Mouse (Mus musculus) stomach, embryonic 16.5 days (tissue): ENCODE data around the gene Susd1. TPM values are rescaled to one million over a fixed set of nuclear protein-coding genes. Genes with fewer than 3 reads are reported as not detected.

Experiments
- ATAC-seq: fragments of 200-750 bp; cut with Nextera tagmentation; 2 replicates; pipeline ENCODE4 v1.8.0; 2017; ENCODE audit warnings: moderate number of reproducible peaks, moderate TSS enrichment; ENCODE audit not compliant: insufficient read depth, low FRiP score
- H3K27ac ChIP-seq: fragments of 300-500 bp; sonication (generic); 2 replicates; pipeline ENCODE4 v1.5.1; 2014; ENCODE audit warnings: low read length
- H3K27me3 ChIP-seq: fragments of 300-500 bp; sonication (generic); 2 replicates; pipeline ENCODE4 v1.6.1; 2014; ENCODE audit warnings: low read length, control low read depth, mixed read lengths; ENCODE audit not compliant: control insufficient read depth, insufficient read depth
- H3K36me3 ChIP-seq: fragments of 300-500 bp; sonication (generic); 2 replicates; pipeline ENCODE4 v1.6.1; 2014; ENCODE audit warnings: low read length; ENCODE audit not compliant: control insufficient read depth, insufficient read depth
- H3K4me1 ChIP-seq: fragments of 300-500 bp; sonication (generic); 2 replicates; pipeline ENCODE4 v1.6.1; 2014; ENCODE audit warnings: low read length, control low read depth, mixed read lengths; ENCODE audit not compliant: control insufficient read depth, insufficient read depth
- H3K4me2 ChIP-seq: fragments of 300-500 bp; sonication (generic); 2 replicates; pipeline ENCODE4 v1.6.1; 2014; ENCODE audit warnings: low read depth, low read length, mixed read lengths
- H3K4me3 ChIP-seq: fragments of 300-500 bp; sonication (generic); replicated peaks from 2 replicates; pipeline ENCODE4 v1.5.1; 2014; ENCODE audit warnings: mild to moderate bottlenecking, low read length
- H3K9ac ChIP-seq: fragments of 300-500 bp; sonication (generic); 2 replicates; pipeline ENCODE4 v1.6.1; 2014; ENCODE audit warnings: low read length
- H3K9me3 ChIP-seq: fragments of 300-500 bp; sonication (generic); replicated peaks from 2 replicates; pipeline ENCODE4 v1.6.1; 2016; ENCODE audit warnings: low read length, control low read depth; ENCODE audit not compliant: control insufficient read depth
- WGBS: fragments of 180-500 bp; shearing (Covaris S2); extraction: QIAGEN DNeasy Blood & Tissue Kit; methylation state at CpG from one replicate; pipeline ENCODE4 v1.1.7; 2014; 5-methylcytosine and 5-hydroxymethylcytosine counted together
- polyA plus RNA-seq: library from polyadenylated mRNA; unstranded; fragments of >200 nt; fragmentation: Nextera tagmentation; extraction: Ambion mirVana; gene quantifications from 2 replicates; pipeline ENCODE4 v1.2.1, GENCODE M21; 2015

Gene Susd1
- polyA plus RNA-seq, 1 experiment from 2014 or later: 11.8 TPM

- Histone ChIP-seq H3K27ac (no peak overlapping the region), H3K36me3 (no peaks in the 10 kb centered on the region), H3K4me2 (no peak overlapping the region), H3K9me3 (no peaks in the 10 kb centered on the region), H3K9ac (no peak overlapping the region), H3K4me1 (no peaks in the 10 kb centered on the region; the same call in 1 of the 2 replicates), H3K27me3 (no peaks in the 10 kb centered on the region), H3K4me3 (no peak overlapping the region)
- WGBS: 66% methylated on average over 13 of the region's 13 CpGs
- ATAC-seq: peak; percentile 10; the same call in 1 of the 2 replicates
Observed at GRCm38 (mm10) chr4:59381007-59381743, 57.3 kb downstream of the Susd1 start.

- WGBS: 79% methylated on average over 4 of the region's 4 CpGs
- Histone ChIP-seq H3K27me3 (no peaks in the 10 kb centered on the region), H3K27ac (no peak overlapping the region), H3K4me2 (no peak overlapping the region), H3K9ac (no peak overlapping the region), H3K36me3 (no peaks in the 10 kb centered on the region), H3K9me3 (no peaks in the 10 kb centered on the region), H3K4me3 (no peak overlapping the region), H3K4me1 (no peaks in the 10 kb centered on the region; the same call in 1 of the 2 replicates)
- ATAC-seq: no peak
Observed at GRCm38 (mm10) chr4:59380478-59380877, 58.0 kb downstream of the Susd1 start.

- Histone ChIP-seq H3K4me1 (no peaks in the 10 kb centered on the region; the same call in 1 of the 2 replicates), H3K4me2 (no peak overlapping the region), H3K36me3 (no peaks in the 10 kb centered on the region), H3K27ac (no peak overlapping the region), H3K9ac (no peak overlapping the region), H3K4me3 (no peak overlapping the region), H3K9me3 (no peaks in the 10 kb centered on the region), H3K27me3 (no peaks in the 10 kb centered on the region)
- ATAC-seq: no peak
- WGBS: 81% methylated on average over 5 of the region's 5 CpGs
Observed at GRCm38 (mm10) chr4:59379876-59380275, 58.6 kb downstream of the Susd1 start.

- Histone ChIP-seq H3K4me3 (no peak overlapping the region), H3K9me3 (no peaks in the 10 kb centered on the region), H3K27me3 (no peaks in the 10 kb centered on the region), H3K9ac (no peak overlapping the region), H3K4me1 (no peaks in the 10 kb centered on the region; the same call in 1 of the 2 replicates), H3K4me2 (no peak overlapping the region), H3K27ac (no peak overlapping the region), H3K36me3 (no peaks in the 10 kb centered on the region)
- 88% methylated on average over 4 of the region's 4 CpGs for WGBS
- ATAC-seq: no peak
Observed at GRCm38 (mm10) chr4:59378631-59379030, 59.8 kb downstream of the Susd1 start.

GRCm38 (mm10) chr4:59374271-59374938 is 64.0 kb downstream of the Susd1 start:
- Histone ChIP-seq H3K4me1 (no peaks in the 10 kb centered on the region), H3K27ac (peak overlapping the region; percentile 21; the same call in 1 of the 2 replicates), H3K36me3 (no peaks in the 10 kb centered on the region), H3K4me2 (no peak overlapping the region), H3K9me3 (no peaks in the 10 kb centered on the region; the same call in 1 of the 2 replicates), H3K4me3 (no peak overlapping the region), H3K27me3 (no peaks in the 10 kb centered on the region), H3K9ac (no peak overlapping the region)
- 66% methylated on average over 10 of the region's 10 CpGs for WGBS
- ATAC-seq: no peak

- Histone ChIP-seq H3K4me2 (no peak overlapping the region), H3K4me1 (no peaks in the 10 kb centered on the region), H3K4me3 (no peak overlapping the region), H3K9me3 (no peaks in the 10 kb centered on the region; the same call in 1 of the 2 replicates), H3K36me3 (no peaks in the 10 kb centered on the region), H3K27me3 (no peaks in the 10 kb centered on the region), H3K9ac (no peak overlapping the region), H3K27ac (0 out of 2 replicates have a peak overlapping the region, but pooled peaks have one; percentile 14)
- ATAC-seq: no peak
- WGBS: 63% methylated on average over 5 of the region's 5 CpGs
Observed at GRCm38 (mm10) chr4:59372546-59373157, 65.8 kb downstream of the Susd1 start.

- H3K4me2 ChIP-seq: no peak overlapping the region
- H3K27ac ChIP-seq: no peak overlapping the region; the same call in 1 of the 2 replicates
- no peak overlapping the region for H3K4me3 ChIP-seq
- no peak overlapping the region for H3K9ac ChIP-seq
- no peaks in the 10 kb centered on the region; the same call in 1 of the 2 replicates for H3K9me3 ChIP-seq
- no peaks in the 10 kb centered on the region for H3K36me3 ChIP-seq
- no peaks in the 10 kb centered on the region for H3K4me1 ChIP-seq
- 89% methylated on average over 5 of the region's 5 CpGs for WGBS
- H3K27me3 ChIP-seq: no peaks in the 10 kb centered on the region
- no peak for ATAC-seq
Observed at GRCm38 (mm10) chr4:59371910-59372309, 66.5 kb downstream of the Susd1 start.

- Histone ChIP-seq H3K9me3 (no peaks in the 10 kb centered on the region; the same call in 1 of the 2 replicates), H3K27ac (no peak overlapping the region), H3K27me3 (no peaks in the 10 kb centered on the region), H3K36me3 (no peaks in the 10 kb centered on the region), H3K4me3 (no peak overlapping the region), H3K4me2 (no peak overlapping the region), H3K9ac (no peak overlapping the region), H3K4me1 (peaks cover under 1% of the 10 kb centered on the region; the same call in 1 of the 2 replicates)
- no peak for ATAC-seq
- WGBS: 83% methylated on average over 2 of the region's 2 CpGs
Observed at GRCm38 (mm10) chr4:59369941-59370340, 68.5 kb downstream of the Susd1 start.

- no peak overlapping the region for H3K4me3 ChIP-seq
- ATAC-seq: no peak
Observed at GRCm38 (mm10) chr4:59368118-59368517, 70.3 kb downstream of the Susd1 start.

More at GRCm38 (mm10) chr4:59368118-59368517, 70.3 kb downstream of the Susd1 start:
- no peak overlapping the region for H3K9ac ChIP-seq
- WGBS: 80% methylated on average over 9 of the region's 9 CpGs
- peaks cover 16% of the 10 kb centered on the region for H3K4me1 ChIP-seq
- H3K9me3 ChIP-seq: no peaks in the 10 kb centered on the region; the same call in 1 of the 2 replicates
- no peaks in the 10 kb centered on the region for H3K36me3 ChIP-seq
- H3K27me3 ChIP-seq: no peaks in the 10 kb centered on the region
- H3K4me2 ChIP-seq: no peak overlapping the region
- H3K27ac ChIP-seq: no peak overlapping the region
